Comparison of ENCODE assay signal across 11 mouse cellular contexts in genomic region chr11:100411736-100412135, GRCm38 (mm10). TPM values are rescaled to one million over a fixed set of nuclear protein-coding genes. Genes with fewer than 3 reads are reported as not detected.
A peak's percentile ranks its signal among the peaks of the same experiment; 100 is the strongest.
DNase-seq lines count a peak whose midpoint lies in the region; ATAC-seq lines count a peak whose summit lies in the region.
"Had no signal": no experiment of that assay in that cellular context is flagged by ENCODE, and none has a peak within 500 bp of the region (broad histone marks: within the 10 kb centered on the region; RNA-seq: fewer than 3 reads in every experiment).

No protein-coding gene starts in this region.

- peaks cover 61% of the 10 kb centered on the region for H3K4me1 ChIP-seq in kidney, embryonic 15.5 days
- H3K4me1 ChIP-seq in intestine, embryonic 16.5 days (ENCODE audit: control insufficient read depth, insufficient read depth, low read length): peaks cover 35% of the 10 kb centered on the region

- no peaks in the 10 kb centered on the region for H3K9me3 ChIP-seq in kidney, embryonic 15.5 days (replicated peaks)
- no peaks in the 10 kb centered on the region for H3K9me3 ChIP-seq in intestine, embryonic 16.5 days (ENCODE audit: control insufficient read depth, low read length)
- H3K9me3 ChIP-seq: midbrain, embryonic 10.5 days had no signal

- H3K36me3 ChIP-seq in kidney, embryonic 15.5 days: peaks cover 34% of the 10 kb centered on the region
- no peaks in the 10 kb centered on the region for H3K36me3 ChIP-seq in intestine, embryonic 16.5 days (ENCODE audit: control insufficient read depth, insufficient read depth, low read length)

- H3K27ac ChIP-seq in kidney, embryonic 15.5 days: no peak overlapping the region
- H3K27ac ChIP-seq in intestine, embryonic 16.5 days (ENCODE audit: low read length): peak overlapping the region; percentile 54
- H3K27ac ChIP-seq: kidney, postnatal 0 days; midbrain, embryonic 10.5 days had no signal

- H3K4me3 ChIP-seq in kidney, embryonic 15.5 days (replicated peaks): no peak overlapping the region
- no peak overlapping the region; the same call in 1 of the 2 replicates for H3K4me3 ChIP-seq in intestine, embryonic 16.5 days (ENCODE audit: low read length)
- H3K4me3 ChIP-seq: midbrain, embryonic 10.5 days had no signal

- no peak for DNase-seq in kidney, postnatal 10 days
- peak; percentile 46 for DNase-seq in urinary bladder, postnatal 14 days (ENCODE audit: low spot score)
- no peak for DNase-seq in urinary bladder, postnatal 10 days (ENCODE audit: low spot score)
- DNase-seq in MN1 (ENCODE audit: low spot score): no peak
- DNase-seq in embryo, embryonic 10.5 days (ENCODE audit: low spot score): no peak
- DNase-seq: gastrocnemius, postnatal 36 days had no signal

- peak overlapping the region; percentile 85 for H3K4me2 ChIP-seq in kidney, embryonic 15.5 days
- H3K4me2 ChIP-seq in intestine, embryonic 16.5 days (ENCODE audit: low read depth, low read length): peak overlapping the region; percentile 85

- H3K27me3 ChIP-seq in kidney, embryonic 15.5 days: no peaks in the 10 kb centered on the region
- no peaks in the 10 kb centered on the region for H3K27me3 ChIP-seq in intestine, embryonic 16.5 days (replicated peaks; ENCODE audit: control insufficient read depth, insufficient read depth, low read length)
- H3K27me3 ChIP-seq: Patski had no signal

- ATAC-seq in kidney, embryonic 15.5 days (replicated peaks; ENCODE audit: low FRiP score): no peak
- ATAC-seq in intestine, embryonic 16.5 days: peak; percentile 29
- ATAC-seq: Patski had no signal

- no peak overlapping the region for H3K9ac ChIP-seq in kidney, embryonic 15.5 days
- peak overlapping the region; percentile 90 for H3K9ac ChIP-seq in intestine, embryonic 16.5 days (ENCODE audit: low read depth, low read length)

- 65% methylated on average over 11 of the region's 11 CpGs for WGBS in kidney, embryonic 15.5 days
- WGBS in intestine, embryonic 16.5 days: 37% methylated on average over 11 of the region's 11 CpGs

RNA-seq across cellular contexts. Expression of gene P3h4, which starts 2.9 kb away (rescaled TPM):
- 59.0 and 67.2 TPM in 2 replicates for polyA plus RNA-seq in kidney, embryonic 15.5 days (2015; fragmentation: Nextera tagmentation; extraction: Ambion mirVana)
- polyA plus RNA-seq in intestine, embryonic 16.5 days (2015; fragmentation: Nextera tagmentation; extraction: Ambion mirVana): 36.9 and 38.5 TPM in 2 replicates

RNA-seq across cellular contexts. Expression of gene Fkbp10, which starts 3.8 kb away (rescaled TPM):
- polyA plus RNA-seq in kidney, embryonic 15.5 days (2015; fragmentation: Nextera tagmentation; extraction: Ambion mirVana): 130 and 139 TPM in 2 replicates
- polyA plus RNA-seq in intestine, embryonic 16.5 days (2015; fragmentation: Nextera tagmentation; extraction: Ambion mirVana): 72.7 and 78.1 TPM in 2 replicates

RNA-seq across cellular contexts. Expression of gene Jup, which starts 14.2 kb away (rescaled TPM):
- polyA plus RNA-seq in kidney, embryonic 15.5 days (2015; fragmentation: Nextera tagmentation; extraction: Ambion mirVana): 107 and 121 TPM in 2 replicates
- 165 and 179 TPM in 2 replicates for polyA plus RNA-seq in intestine, embryonic 16.5 days (2015; fragmentation: Nextera tagmentation; extraction: Ambion mirVana)

RNA-seq across cellular contexts. Expression of gene Nt5c3b, which starts 29.9 kb away (rescaled TPM):
- polyA plus RNA-seq in kidney, embryonic 15.5 days (2015; fragmentation: Nextera tagmentation; extraction: Ambion mirVana): 119 and 121 TPM in 2 replicates
- polyA plus RNA-seq in intestine, embryonic 16.5 days (2015; fragmentation: Nextera tagmentation; extraction: Ambion mirVana): 82.5 and 85.8 TPM in 2 replicates

RNA-seq across cellular contexts. Expression of gene Klhl10, which starts 30.0 kb away (rescaled TPM):
- 0.44 and 0.54 TPM in 2 replicates for polyA plus RNA-seq in kidney, embryonic 15.5 days (2015; fragmentation: Nextera tagmentation; extraction: Ambion mirVana)
- polyA plus RNA-seq in intestine, embryonic 16.5 days (2015; fragmentation: Nextera tagmentation; extraction: Ambion mirVana): 0.37 and 0.39 TPM in 2 replicates
